Mouse (Mus musculus): Measurements from ENCODE around the gene Tada2a.

DNA sequence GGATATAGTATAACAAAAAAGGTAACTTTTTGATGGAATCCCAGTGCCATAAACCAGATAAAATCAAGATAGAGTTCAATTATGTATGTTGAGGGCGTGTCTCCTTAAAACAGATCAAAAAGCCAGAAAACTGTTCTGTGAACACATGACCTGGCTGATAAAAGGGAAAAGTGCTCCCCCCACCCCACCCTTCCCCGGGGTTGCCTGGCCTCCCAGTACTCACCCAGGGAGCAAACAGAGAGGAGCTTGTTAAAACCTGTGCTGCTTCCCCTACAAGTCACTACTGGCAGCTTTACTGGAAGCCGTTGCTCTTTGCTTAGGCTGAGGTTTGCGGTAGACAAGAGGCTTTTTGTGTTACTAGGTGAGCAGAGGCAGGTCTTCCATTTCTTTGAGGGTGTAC lies 82.1 kb downstream of the Tada2a start:
- TF ChIP-seq CTCF (IDR thresholded peaks at IDR 0.05; ENCODE audit: borderline replicate concordance, insufficient read depth, low read length) (no peak), POLR2A (IDR thresholded peaks at IDR 0.05; ENCODE audit: low read depth, low read length) (no peak)

Measured in embryonic fibroblast, embryonic 13.5 days (primary cell).